Mouse (Mus musculus) testis, adult 2 months (tissue): ENCODE measurements around the gene Snrpg. TPM values are rescaled to one million over a fixed set of nuclear protein-coding genes. Genes with fewer than 3 reads are reported as not detected.

Source experiments
- H3K27ac ChIP-seq: fragments of 200-500 bp; 2 replicates; pipeline ENCODE4 v1.5.1; 2012; ENCODE audit warnings: low read depth, low read length; ENCODE audit not compliant: control insufficient read depth, insufficient read depth
- H3K27me3 ChIP-seq: fragments of 200-500 bp; 2 replicates; pipeline ENCODE4 v1.6.1; 2012; ENCODE audit warnings: mild to moderate bottlenecking, low read length, moderate library complexity; ENCODE audit not compliant: control insufficient read depth, insufficient read depth
- H3K36me3 ChIP-seq: fragments of 200-500 bp; 2 replicates; pipeline ENCODE4 v1.6.1; 2012; ENCODE audit warnings: mild to moderate bottlenecking, low read length; ENCODE audit not compliant: control insufficient read depth, insufficient read depth
- H3K4me1 ChIP-seq: fragments of 200-500 bp; 2 replicates; pipeline ENCODE4 v1.6.1; 2012; ENCODE audit warnings: low read length; ENCODE audit not compliant: control insufficient read depth, insufficient read depth
- H3K4me3 ChIP-seq: fragments of 200-500 bp; 2 replicates; pipeline ENCODE4 v1.5.1; 2012; ENCODE audit warnings: low read depth, mild to moderate bottlenecking, low read length, moderate library complexity, mixed read lengths; ENCODE audit not compliant: control insufficient read depth
- CTCF ChIP-seq: fragments of 200-500 bp; IDR thresholded peaks from 2 replicates; pipeline ENCODE4 v1.5.1; 2012; ENCODE audit warnings: low read depth, mild to moderate bottlenecking, inconsistent platforms, low read length, moderate library complexity; ENCODE audit not compliant: control insufficient read depth, insufficient read depth, insufficient replicate concordance
- POLR2A ChIP-seq: fragments of 200-500 bp; IDR thresholded peaks from 2 replicates; pipeline ENCODE4 v1.6.1; 2012; ENCODE audit warnings: low read depth, mild to moderate bottlenecking, inconsistent platforms, low read length, moderate library complexity; ENCODE audit not compliant: control insufficient read depth
- polyA plus RNA-seq: library from polyadenylated mRNA; depleted of rRNA; stranded (reverse); fragments of >200 nt; gene quantifications from 2 replicates; pipeline ENCODE4 v1.2.3, GENCODE M21; 2012

Gene Snrpg
- polyA plus RNA-seq, 1 experiment: 68.3 TPM

DNA sequence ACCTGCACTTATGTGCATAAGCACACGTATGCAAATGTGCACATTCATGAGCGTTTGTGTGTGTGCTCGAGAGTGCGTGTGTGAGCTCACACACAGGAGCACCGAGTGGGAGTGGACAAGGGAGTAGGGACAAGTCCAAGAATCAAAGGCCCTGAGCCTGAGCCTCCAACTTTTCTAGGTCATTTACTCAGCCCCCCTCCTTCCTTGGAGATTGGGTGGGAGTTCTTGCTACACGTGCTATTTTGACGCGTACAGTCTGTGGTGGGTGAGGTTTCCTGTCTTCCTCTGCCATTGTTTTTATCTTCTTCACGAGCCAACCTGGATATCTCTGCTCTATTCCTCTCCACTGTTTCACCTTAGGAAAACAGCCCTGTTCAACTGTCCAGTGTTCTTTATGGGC, 14.1 kb upstream of the Snrpg start:
- H3K27ac ChIP-seq: no peak overlapping the region
- no peak overlapping the region for H3K4me3 ChIP-seq
- no peak for TF ChIP-seq POLR2A
- no peak for TF ChIP-seq CTCF

DNA sequence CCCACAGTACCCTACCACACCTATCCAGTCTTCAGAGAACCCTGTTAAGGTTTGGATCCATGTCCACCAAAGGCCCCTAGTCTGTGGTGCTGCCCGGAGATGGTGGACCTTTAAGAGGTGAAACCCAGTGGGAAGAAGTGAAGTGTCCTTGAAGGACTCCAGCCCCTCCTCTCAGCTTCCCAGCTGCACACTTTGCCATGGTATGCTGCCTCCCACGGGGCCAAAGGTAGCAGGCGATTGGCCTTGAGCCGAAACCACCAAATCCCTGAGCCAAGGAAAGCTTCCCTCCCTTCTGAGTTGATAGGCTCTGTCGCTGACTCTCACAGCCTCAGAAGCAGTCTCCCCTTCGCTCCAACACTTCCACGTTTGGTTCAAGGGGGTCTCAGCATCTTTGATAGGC, 10.4 kb upstream of the Snrpg start:
- TF ChIP-seq POLR2A: no peak
- TF ChIP-seq CTCF: no peak
- no peak overlapping the region for H3K27ac ChIP-seq
- H3K4me3 ChIP-seq: no peak overlapping the region
- no peaks in the 10 kb centered on the region for H3K36me3 ChIP-seq
- peaks cover 6% of the 10 kb centered on the region for H3K4me1 ChIP-seq
- H3K27me3 ChIP-seq: no peaks in the 10 kb centered on the region

More for the DNA sequence above, 14.1 kb upstream of the Snrpg start:
- Histone ChIP-seq H3K36me3 (no peaks in the 10 kb centered on the region), H3K4me1 (no peaks in the 10 kb centered on the region), H3K27me3 (no peaks in the 10 kb centered on the region)

DNA sequence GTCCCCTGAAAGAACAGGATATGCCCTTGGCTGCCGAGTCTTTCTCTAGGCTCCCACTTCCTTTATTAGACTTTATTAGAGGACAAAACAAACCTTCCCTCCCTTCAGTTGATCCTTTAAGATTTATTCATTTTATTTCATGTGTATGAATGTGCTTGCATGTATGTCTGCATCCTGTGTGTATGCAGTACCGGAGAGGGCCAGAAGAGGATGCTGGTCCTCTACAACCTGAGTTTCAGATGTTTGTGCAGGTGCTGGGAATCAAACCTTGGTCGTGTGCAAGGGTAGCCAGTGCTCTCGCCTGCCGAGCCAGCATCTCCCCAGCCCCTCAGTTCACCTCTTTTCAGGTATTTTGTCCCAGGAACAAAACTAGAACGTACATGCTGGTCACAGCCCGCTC, 9.7 kb upstream of the Snrpg start:
- Histone ChIP-seq H3K27ac (no peak overlapping the region), H3K4me3 (no peak overlapping the region), H3K27me3 (no peaks in the 10 kb centered on the region), H3K36me3 (no peaks in the 10 kb centered on the region), H3K4me1 (peaks cover 10% of the 10 kb centered on the region)
- peak; percentile 9; the same call in 1 of the 2 replicates for TF ChIP-seq CTCF
- no peak for TF ChIP-seq POLR2A

DNA sequence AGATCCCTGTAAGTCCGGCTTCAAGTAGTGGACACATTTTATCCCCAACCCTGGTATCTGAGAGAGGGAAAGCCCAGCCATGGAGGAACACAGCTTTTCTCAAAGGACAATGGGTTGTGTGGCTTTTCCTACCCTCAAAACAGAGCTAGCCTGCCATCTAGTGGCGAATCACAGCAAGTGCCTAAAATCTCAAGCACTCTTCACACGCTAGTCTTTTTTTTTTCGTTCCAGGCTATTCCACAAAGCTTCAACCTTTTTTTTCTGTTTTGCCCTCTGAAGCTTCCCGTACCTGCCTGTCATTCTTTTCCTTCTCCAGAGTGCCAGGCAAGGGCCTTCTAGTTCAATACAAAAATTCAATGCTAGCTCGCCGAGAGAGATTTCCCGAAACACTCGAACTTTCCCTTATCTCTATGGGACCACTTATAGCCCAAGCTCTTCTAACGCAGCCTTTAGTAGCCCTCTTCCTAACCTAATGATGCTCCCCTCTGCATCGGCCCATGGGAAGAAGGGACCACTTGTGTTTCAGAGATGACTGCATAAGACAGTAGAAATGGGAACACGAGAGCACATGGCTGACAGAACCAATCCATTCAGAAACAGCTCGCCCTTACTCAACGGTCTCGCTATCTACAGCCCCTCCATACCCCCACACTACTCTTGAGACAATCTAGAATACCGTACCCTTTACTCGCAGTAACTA, 6.5 kb upstream of the Snrpg start:
- TF ChIP-seq CTCF (peak; percentile 54; the same call in 1 of the 2 replicates), POLR2A (no peak)
- peak overlapping the region; percentile 64; the same call in 1 of the 2 replicates for H3K4me3 ChIP-seq
- peak overlapping the region; percentile 43; the same call in 1 of the 2 replicates for H3K27ac ChIP-seq
- peaks cover 13% of the 10 kb centered on the region for H3K4me1 ChIP-seq
- no peaks in the 10 kb centered on the region for H3K27me3 ChIP-seq
- H3K36me3 ChIP-seq: no peaks in the 10 kb centered on the region

DNA sequence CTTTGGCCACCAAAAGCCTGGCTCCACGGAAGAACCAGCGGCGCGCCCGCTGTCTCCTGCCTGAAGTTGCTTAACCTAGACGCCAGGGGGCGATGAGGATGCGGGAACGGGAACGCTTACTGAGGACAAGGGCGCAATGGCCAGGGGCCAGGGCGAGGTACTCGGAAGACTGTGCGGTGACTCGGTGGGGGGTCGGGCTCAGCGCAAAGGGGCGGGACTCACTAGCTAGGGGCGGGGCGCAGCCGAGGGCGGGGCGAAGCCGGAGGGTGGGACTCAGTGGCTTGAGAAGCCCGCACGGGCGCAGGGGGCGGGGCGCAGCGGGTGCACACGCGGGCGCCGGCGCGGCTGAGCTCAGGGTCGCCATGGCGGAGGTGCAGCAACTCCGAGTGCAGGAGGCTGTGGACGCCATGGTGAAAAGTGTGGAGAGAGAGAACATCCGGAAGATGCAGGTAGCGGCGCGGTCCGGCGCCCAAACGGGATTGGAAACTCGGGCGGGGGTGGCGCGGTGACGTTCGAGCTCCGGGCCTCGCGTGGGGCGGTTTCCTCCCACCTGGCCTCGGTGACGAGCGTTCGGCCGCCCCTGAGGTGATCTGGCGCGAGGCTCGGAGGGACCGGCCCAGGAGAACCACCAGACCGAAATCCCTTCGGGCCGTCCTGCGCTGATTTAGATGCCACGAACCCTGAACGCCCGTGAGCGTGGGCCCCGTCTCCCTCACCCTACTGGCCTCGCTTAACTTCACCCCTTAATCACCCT, 5.6 kb upstream of the Snrpg start, which contains the start of gene Fam136a:
Gene Fam136a (plus strand): TSS at position 276 of the 754 bp plus-strand sequence.
- Histone ChIP-seq H3K36me3 (no peaks in the 10 kb centered on the region), H3K27ac (peak within 1 kb of the TSS; percentile 70), H3K4me1 (peaks cover 15% of the 10 kb centered on the region), H3K4me3 (peak within 1 kb of the TSS; percentile 82), H3K27me3 (no peaks in the 10 kb centered on the region)
- TF ChIP-seq POLR2A (peak; percentile 49; the same call in 1 of the 2 replicates), CTCF (peak; percentile 96)

DNA sequence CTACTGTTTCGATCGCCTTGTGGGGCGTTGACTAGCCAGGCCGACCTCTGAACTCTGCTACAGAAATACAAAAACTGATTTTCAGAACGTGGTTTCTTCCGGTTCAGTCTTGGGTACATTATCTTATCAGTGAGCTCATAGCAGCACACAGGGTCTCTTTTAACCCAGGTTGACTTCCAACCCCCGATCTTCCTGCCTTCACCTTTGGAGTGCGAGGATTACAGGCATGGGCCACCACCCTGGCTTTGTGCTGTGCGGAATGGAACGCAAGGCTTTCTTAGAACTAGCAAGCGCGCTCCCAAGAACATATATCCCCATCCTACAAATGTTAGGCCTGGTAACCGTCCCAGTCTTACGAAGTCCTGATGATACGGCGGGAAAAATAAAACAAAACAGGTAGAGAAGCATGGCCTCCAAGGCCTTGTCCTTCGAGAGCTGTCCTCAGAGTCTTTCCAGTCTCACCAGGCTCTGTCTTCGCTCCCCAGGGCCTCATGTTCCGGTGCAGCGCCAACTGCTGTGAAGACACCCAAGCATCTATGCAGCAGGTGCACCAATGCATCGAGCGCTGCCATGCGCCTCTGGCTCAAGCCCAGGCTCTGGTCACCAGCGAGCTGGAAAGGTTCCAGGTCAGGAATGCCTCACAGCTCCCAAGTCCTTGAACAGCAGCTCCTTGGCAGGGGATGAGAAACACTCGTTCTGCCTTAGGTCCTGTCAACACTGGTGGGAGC, 4.8 kb upstream of the Snrpg start:
- TF ChIP-seq CTCF (no peak), POLR2A (0 out of 2 replicates have a peak, but pooled peaks have one; percentile 28)
- H3K36me3 ChIP-seq: no peaks in the 10 kb centered on the region
- no peaks in the 10 kb centered on the region for H3K27me3 ChIP-seq
- H3K4me3 ChIP-seq: peak overlapping the region; percentile 82
- H3K4me1 ChIP-seq: peaks cover 18% of the 10 kb centered on the region
- H3K27ac ChIP-seq: peak overlapping the region; percentile 70

DNA sequence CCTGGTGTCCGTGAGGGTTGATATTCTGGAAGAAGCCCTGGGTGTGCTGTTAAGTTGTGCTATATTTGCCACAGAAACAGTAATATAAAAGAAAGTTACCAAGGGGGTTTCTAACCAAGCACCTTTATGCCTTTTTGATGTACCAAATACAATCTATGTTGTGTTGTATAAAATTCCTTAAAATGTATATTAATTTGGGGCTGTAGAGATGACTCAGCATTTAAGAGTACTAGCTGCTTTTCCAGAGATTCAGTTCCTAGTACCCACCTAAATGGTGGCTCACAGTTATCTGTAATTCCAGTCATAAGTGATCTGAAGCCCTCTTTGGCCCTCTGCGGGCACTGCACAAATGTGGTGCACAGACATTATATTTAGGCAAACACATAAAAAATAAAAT, 4.3 kb upstream of the Snrpg start:
- TF ChIP-seq CTCF: no peak
- TF ChIP-seq POLR2A: no peak
- H3K27me3 ChIP-seq: no peaks in the 10 kb centered on the region
- no peaks in the 10 kb centered on the region for H3K36me3 ChIP-seq
- no peak overlapping the region for H3K27ac ChIP-seq
- H3K4me1 ChIP-seq: peaks cover 18% of the 10 kb centered on the region
- no peak overlapping the region for H3K4me3 ChIP-seq
